Mouse (Mus musculus) fat pad, adult 2 months (tissue): ENCODE data around the gene Haghl.

Experiments
- DNase-seq: peaks from one replicate; pipeline ENCODE4 v3.0.0-alpha.2; 2011; ENCODE audit warnings: low read depth, low spot score; ENCODE audit errors: extremely low read depth

Gene Haghl

GRCm38 (mm10) chr17:25785281-25785745, at the start of gene Haghl:
Haghl (minus strand) TSS chr17:25785673.
- DNase-seq: no peak

GRCm38 (mm10) chr17:25834595-25835222, 49.2 kb upstream of the Haghl start:
- no peak for DNase-seq

GRCm38 (mm10) chr17:25833961-25834594, 48.6 kb upstream of the Haghl start:
- no peak for DNase-seq

GRCm38 (mm10) chr17:25833291-25833663, 47.8 kb upstream of the Haghl start, which contains the start of gene Stub1:
Stub1 (minus strand) TSS chr17:25833404.
- DNase-seq: no peak

GRCm38 (mm10) chr17:25832436-25833290, 47.2 kb upstream of the Haghl start:
- DNase-seq: no peak

GRCm38 (mm10) chr17:25831451-25832281, 46.2 kb upstream of the Haghl start:
- no peak for DNase-seq

GRCm38 (mm10) chr17:25830806-25831431, 45.4 kb upstream of the Haghl start:
- no peak for DNase-seq

- DNase-seq: no peak
Measured at GRCm38 (mm10) chr17:25830200-25830753, 44.8 kb upstream of the Haghl start.

- DNase-seq: no peak
Measured at GRCm38 (mm10) chr17:25829558-25830017, 44.1 kb upstream of the Haghl start.

GRCm38 (mm10) chr17:25828712-25829557, 43.5 kb upstream of the Haghl start, which contains the start of gene Jmjd8:
Jmjd8 (plus strand) TSS chr17:25828867.
- no peak for DNase-seq

- DNase-seq: no peak
Measured at GRCm38 (mm10) chr17:25828223-25828594, 42.7 kb upstream of the Haghl start.

GRCm38 (mm10) chr17:25827546-25828222, 42.2 kb upstream of the Haghl start:
- DNase-seq: no peak

GRCm38 (mm10) chr17:25827011-25827410, 41.5 kb upstream of the Haghl start:
- no peak for DNase-seq

- DNase-seq: no peak
Measured at GRCm38 (mm10) chr17:25825984-25826570, 40.6 kb upstream of the Haghl start.

GRCm38 (mm10) chr17:25825311-25825710, 39.8 kb upstream of the Haghl start:
- no peak for DNase-seq

GRCm38 (mm10) chr17:25824362-25825142, 39.1 kb upstream of the Haghl start:
- DNase-seq: no peak

- no peak for DNase-seq
Measured at GRCm38 (mm10) chr17:25823452-25823851, 38.0 kb upstream of the Haghl start, which contains the start of gene Wdr24. Wdr24 (plus strand) TSS chr17:25823627.
